Mouse (Mus musculus) liver, embryonic 12.5 days (tissue): ENCODE results near the gene Adra2b. TPM values are rescaled to one million over a fixed set of nuclear protein-coding genes. Genes with fewer than 3 reads are reported as not detected.

Experiments
- ATAC-seq: fragments of 200-750 bp; cut with Nextera tagmentation; 2 replicates; pipeline ENCODE4 v1.8.0; 2017; ENCODE audit warnings: moderate number of reproducible peaks, mild to moderate bottlenecking, moderate library complexity
- H3K27ac ChIP-seq: fragments of 300-500 bp; sonication (generic); 2 replicates; pipeline ENCODE4 v1.5.1; 2016; ENCODE audit warnings: mild to moderate bottlenecking
- H3K27me3 ChIP-seq: fragments of 300-500 bp; sonication (generic); replicated peaks from 2 replicates; pipeline ENCODE4 v1.6.1; 2016; ENCODE audit warnings: mild to moderate bottlenecking, moderate library complexity
- H3K36me3 ChIP-seq: fragments of 300-500 bp; sonication (generic); 2 replicates; pipeline ENCODE4 v1.6.1; 2016; ENCODE audit warnings: mild to moderate bottlenecking, moderate library complexity
- H3K4me1 ChIP-seq: fragments of 300-500 bp; sonication (generic); 2 replicates; pipeline ENCODE4 v1.6.1; 2016
- H3K4me2 ChIP-seq: fragments of 300-500 bp; sonication (generic); 2 replicates; pipeline ENCODE4 v1.6.1; 2016; ENCODE audit warnings: mild to moderate bottlenecking, moderate library complexity
- H3K4me3 ChIP-seq: fragments of 300-500 bp; sonication (generic); 2 replicates; pipeline ENCODE4 v1.5.1; 2016; ENCODE audit warnings: mild to moderate bottlenecking, moderate library complexity
- H3K9ac ChIP-seq: fragments of 300-500 bp; sonication (generic); 2 replicates; pipeline ENCODE4 v1.6.1; 2016; ENCODE audit warnings: mild to moderate bottlenecking, moderate library complexity
- H3K9me3 ChIP-seq: fragments of 300-500 bp; sonication (generic); replicated peaks from 2 replicates; pipeline ENCODE4 v1.6.1; 2016; ENCODE audit warnings: mild to moderate bottlenecking, moderate library complexity
- WGBS: fragments of 180-500 bp; shearing (Covaris S2); methylation state at CpG from one replicate; pipeline ENCODE4 v1.1.7; 2016; ENCODE audit not compliant: insufficient replicate concordance; 5-methylcytosine and 5-hydroxymethylcytosine counted together
- polyA plus RNA-seq: library from polyadenylated mRNA; unstranded; fragments of >200 nt; fragmentation: Nextera tagmentation; extraction: Ambion mirVana; gene quantifications from 2 replicates; pipeline ENCODE4 v1.2.1, GENCODE M21; 2016

Gene Adra2b
- polyA plus RNA-seq, 1 experiment from 2014 or later = 38.3 TPM

DNA sequence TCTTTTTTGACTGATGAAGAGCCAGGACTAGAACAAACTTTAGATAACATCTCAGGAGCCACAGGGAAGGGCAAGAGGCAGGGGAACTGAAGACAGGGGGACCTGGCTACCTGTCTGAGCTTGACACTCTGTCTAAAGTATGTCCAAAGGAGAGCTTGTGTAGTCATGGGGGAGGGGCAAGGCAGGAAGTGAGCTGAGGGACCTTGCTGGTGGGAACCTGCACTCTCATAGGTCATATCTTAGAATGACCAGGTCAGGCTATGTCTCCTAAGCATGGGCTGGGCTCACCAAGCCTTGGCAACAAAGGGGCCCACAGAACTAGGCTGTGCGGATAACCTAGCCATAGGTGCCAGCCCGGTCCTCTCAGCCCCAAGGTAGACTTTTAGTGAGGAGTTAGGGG lies 9.1 kb downstream of the Adra2b start:
- H3K4me3 ChIP-seq = peak overlapping the region; percentile 70; the same call in 1 of the 2 replicates
- peaks cover 100% of the 10 kb centered on the region for H3K4me1 ChIP-seq
- peaks cover 10% of the 10 kb centered on the region; the same call in 1 of the 2 replicates for H3K27me3 ChIP-seq
- no peak for ATAC-seq
- H3K9me3 ChIP-seq = no peaks in the 10 kb centered on the region
- peak overlapping the region; percentile 95 for H3K4me2 ChIP-seq
- H3K27ac ChIP-seq = peak overlapping the region; percentile 97
- H3K36me3 ChIP-seq = peaks cover 21% of the 10 kb centered on the region
- peak overlapping the region; percentile 91 for H3K9ac ChIP-seq
- 52% methylated on average over 2 of the region's 2 CpGs for WGBS

DNA sequence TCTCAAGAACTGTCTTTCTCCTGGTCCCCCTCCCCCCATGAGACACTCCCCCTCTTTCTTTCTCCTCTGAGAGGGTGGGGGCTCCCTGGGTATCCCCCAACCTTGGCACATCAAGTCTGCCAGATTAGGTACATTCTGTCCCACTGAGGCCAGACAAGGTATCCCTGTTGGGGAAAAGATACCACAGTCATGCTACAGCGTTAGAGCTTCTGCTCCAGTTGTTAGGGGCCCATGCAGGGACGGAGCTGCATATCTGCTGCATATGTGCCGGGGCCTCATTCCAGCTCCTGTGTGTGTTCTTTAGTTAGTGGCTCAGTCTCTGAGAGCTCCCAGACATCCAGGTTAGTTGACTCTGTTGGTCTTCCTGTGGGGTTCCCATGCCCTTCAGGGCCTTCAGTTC lies 11.1 kb downstream of the Adra2b start:
- Histone ChIP-seq H3K4me1 (peaks cover 100% of the 10 kb centered on the region), H3K27ac (peak overlapping the region; percentile 97), H3K4me3 (peak overlapping the region; percentile 53), H3K9ac (peak overlapping the region; percentile 91), H3K27me3 (no peaks in the 10 kb centered on the region), H3K36me3 (0 out of 2 replicates have a peak, but pooled peaks cover 4% of the 10 kb centered on the region), H3K9me3 (no peaks in the 10 kb centered on the region), H3K4me2 (peak overlapping the region; percentile 78)
- 26% methylated on average over 3 of the region's 3 CpGs for WGBS
- peak; percentile 44 for ATAC-seq

DNA sequence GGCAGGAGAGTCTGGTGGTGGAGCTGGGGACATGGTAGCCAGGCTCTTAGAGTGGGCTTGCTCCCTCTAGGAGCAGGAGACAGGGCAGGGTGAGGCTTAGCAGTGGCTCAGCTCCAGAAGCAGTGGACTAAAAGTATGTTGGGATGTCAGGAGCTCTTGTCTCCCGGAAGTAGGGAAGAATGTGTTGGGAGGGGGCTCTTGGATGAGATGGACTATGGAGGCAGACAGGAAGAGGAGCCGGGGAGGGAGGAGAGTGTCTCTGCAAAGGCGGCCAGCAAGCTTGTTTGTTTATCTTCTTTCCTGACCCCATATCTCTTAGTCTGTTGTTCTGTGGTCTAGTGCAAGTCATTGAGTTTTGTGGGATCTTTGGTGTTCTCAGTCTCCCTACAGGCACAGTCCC lies 12.1 kb downstream of the Adra2b start:
- Histone ChIP-seq H3K4me3 (peak overlapping the region; percentile 53), H3K9me3 (no peaks in the 10 kb centered on the region), H3K36me3 (0 out of 2 replicates have a peak, but pooled peaks cover 4% of the 10 kb centered on the region), H3K27ac (peak overlapping the region; percentile 97), H3K4me2 (peak overlapping the region; percentile 78), H3K9ac (peak overlapping the region; percentile 91), H3K4me1 (peaks cover 99% of the 10 kb centered on the region), H3K27me3 (no peaks in the 10 kb centered on the region)
- WGBS = 0% methylated on average over 3 of the region's 3 CpGs
- ATAC-seq = no peak

DNA sequence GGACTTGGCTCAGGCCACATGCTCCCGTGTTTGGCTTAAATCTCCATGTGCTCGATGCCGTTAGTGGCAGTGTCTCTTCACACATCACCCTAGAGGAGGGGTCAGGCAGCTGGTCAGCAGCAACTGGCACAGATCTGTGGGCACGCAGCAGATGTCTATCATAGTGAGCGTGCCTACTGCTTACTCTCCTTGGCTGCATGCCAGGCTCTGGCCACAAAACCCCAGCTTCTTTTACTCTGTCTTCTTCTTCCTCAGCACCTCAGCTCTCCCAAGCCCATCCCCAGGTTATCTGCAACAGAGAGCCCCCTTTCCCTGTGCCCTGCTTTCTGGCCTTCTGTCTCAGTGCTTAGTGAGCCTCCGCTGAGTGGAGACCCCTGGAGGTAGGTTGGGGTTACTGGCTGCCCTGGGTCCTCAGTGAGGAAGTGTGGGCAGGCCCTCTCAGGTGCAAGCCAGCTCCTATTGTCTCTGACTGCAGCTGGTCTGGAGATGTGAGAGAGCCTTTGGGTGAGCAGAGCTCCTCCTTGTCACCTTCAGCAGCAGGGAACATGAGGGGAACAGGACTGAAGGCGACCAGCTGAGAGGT lies 12.8 kb downstream of the Adra2b start:
- Histone ChIP-seq H3K9me3 (no peaks in the 10 kb centered on the region), H3K9ac (peak overlapping the region; percentile 91), H3K4me2 (peak overlapping the region; percentile 78), H3K27me3 (no peaks in the 10 kb centered on the region), H3K4me3 (peak overlapping the region; percentile 53), H3K36me3 (no peaks in the 10 kb centered on the region), H3K4me1 (peaks cover 92% of the 10 kb centered on the region), H3K27ac (peak overlapping the region; percentile 97)
- 55% methylated on average over 7 of the region's 7 CpGs for WGBS
- no peak for ATAC-seq

DNA sequence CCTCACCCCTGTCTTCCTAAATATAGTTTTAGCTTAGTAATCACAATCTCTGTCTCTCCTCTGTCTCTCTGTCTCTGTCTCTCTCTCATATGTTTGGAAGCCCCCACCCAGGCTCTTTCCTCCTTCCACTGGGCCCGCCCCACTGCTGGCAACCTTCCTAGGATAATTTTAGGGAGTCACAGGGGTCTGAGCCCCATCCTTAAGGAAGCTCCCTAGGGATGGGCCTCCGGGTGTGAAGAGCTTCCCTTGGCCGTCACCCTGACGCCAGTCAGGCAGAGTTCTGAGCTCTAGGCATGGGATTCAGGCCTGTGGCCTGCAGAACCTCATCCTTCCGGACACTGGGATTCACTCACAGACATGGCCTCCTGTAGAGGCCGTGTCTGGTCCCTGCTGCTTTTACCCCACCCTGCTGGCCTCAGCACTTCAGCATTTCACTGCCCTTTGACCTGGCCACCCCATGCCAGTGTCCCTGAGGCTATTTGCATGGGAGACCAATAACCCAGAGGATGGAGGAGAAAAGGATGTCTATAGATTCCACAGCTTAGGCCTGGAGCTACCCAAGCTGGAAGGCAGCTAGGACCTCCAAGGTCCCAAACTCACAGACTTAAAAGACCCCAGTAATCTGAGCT lies 13.5 kb downstream of the Adra2b start:
- Histone ChIP-seq H3K4me1 (peaks cover 85% of the 10 kb centered on the region), H3K9ac (peak overlapping the region; percentile 91), H3K9me3 (no peaks in the 10 kb centered on the region), H3K4me2 (peak overlapping the region; percentile 78), H3K4me3 (peak overlapping the region; percentile 53), H3K36me3 (no peaks in the 10 kb centered on the region), H3K27ac (peak overlapping the region; percentile 97), H3K27me3 (no peaks in the 10 kb centered on the region)
- no peak for ATAC-seq
- 79% methylated on average over 6 of the region's 6 CpGs for WGBS

DNA sequence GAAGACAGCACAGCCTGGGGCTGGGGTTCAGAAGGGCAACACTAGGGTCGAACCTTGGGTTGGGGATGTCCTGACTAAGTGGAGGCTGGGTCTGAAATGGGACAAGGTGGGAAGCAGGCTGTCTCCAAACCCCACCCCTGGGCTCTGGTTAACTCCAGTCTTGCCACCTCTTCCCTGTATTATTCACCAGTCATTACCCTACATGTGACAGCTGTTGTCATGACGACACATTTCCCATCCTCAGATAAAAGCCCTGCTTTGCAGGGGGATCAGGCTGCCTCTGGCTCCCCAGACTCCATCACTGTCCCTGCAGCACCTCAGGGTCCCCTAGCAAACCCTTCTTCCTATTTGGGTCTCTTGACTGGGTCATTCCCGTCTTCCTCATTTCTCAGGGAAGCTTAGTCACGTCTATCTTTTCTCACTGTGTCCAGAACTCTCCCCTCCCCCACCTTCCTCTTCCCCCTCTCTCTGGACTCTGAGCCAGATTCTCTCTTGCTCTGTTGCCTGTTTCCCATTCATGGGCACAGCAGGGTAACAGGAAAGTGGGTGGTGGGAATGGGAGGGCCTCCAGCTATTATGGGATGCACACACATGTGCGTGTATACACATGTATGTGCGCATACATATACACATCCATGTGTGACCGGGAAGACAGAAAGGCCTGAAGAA lies 15.1 kb downstream of the Adra2b start:
- peaks cover 70% of the 10 kb centered on the region for H3K4me1 ChIP-seq
- 63% methylated on average over 7 of the region's 7 CpGs for WGBS
- no peaks in the 10 kb centered on the region for H3K9me3 ChIP-seq
- peak overlapping the region; percentile 97 for H3K27ac ChIP-seq
- peaks cover 12% of the 10 kb centered on the region; the same call in 1 of the 2 replicates for H3K36me3 ChIP-seq
- no peak overlapping the region for H3K4me3 ChIP-seq
- ATAC-seq = no peak
- H3K9ac ChIP-seq = peak overlapping the region; percentile 29; the same call in 1 of the 2 replicates
- peak overlapping the region; percentile 78 for H3K4me2 ChIP-seq
- H3K27me3 ChIP-seq = no peaks in the 10 kb centered on the region

DNA sequence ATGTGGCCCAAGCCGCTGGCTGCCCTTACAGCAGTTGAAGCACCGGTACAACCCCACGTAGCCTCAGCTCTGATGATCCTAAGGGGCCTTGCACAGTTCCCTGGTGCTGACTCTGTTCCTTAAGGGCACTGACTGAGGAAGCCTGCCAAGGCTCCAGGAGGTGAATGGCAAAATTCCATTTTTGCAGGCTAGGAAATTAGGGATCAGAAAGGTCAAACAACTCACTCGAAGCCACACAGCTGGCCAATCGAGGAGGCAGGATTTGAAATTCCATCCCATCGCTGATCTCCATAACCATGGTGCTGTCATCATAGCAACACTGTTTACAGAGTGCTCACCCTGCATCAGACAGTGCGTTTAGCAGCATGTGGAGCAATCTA lies 15.6 kb downstream of the Adra2b start:
- Histone ChIP-seq H3K4me3 (no peak overlapping the region), H3K27ac (no peak overlapping the region; the same call in 1 of the 2 replicates), H3K4me2 (0 out of 2 replicates have a peak overlapping the region, but pooled peaks have one; percentile 78), H3K4me1 (peaks cover 64% of the 10 kb centered on the region), H3K27me3 (peaks cover under 1% of the 10 kb centered on the region; the same call in 1 of the 2 replicates), H3K36me3 (peaks cover 12% of the 10 kb centered on the region; the same call in 1 of the 2 replicates), H3K9ac (peak overlapping the region; percentile 9; the same call in 1 of the 2 replicates), H3K9me3 (no peaks in the 10 kb centered on the region)
- WGBS = 75% methylated on average over 7 of the region's 7 CpGs
- no peak for ATAC-seq

DNA sequence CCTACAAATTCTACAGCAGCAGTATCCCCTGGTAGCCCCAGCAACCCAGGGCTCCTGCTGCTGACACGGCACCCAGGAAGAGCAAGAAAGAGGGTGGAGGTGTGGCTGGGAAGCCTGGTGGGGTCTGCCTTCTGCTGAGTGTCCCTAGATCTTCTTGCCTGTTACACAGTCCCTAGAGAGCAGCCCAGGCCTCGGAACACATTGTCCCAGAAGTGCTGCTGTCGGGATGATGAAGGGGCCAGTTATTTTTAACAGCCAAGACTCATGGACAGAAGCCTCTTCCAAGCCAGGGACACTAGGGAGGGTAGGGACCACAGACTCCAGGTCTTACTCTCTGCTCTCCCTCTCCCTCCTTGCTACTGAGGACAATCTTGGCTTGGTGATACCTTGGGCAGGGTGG lies 16.2 kb downstream of the Adra2b start:
- H3K27me3 ChIP-seq = peaks cover 4% of the 10 kb centered on the region; the same call in 1 of the 2 replicates
- H3K9ac ChIP-seq = no peak overlapping the region; the same call in 1 of the 2 replicates
- peaks cover 58% of the 10 kb centered on the region for H3K4me1 ChIP-seq
- no peak overlapping the region; the same call in 1 of the 2 replicates for H3K27ac ChIP-seq
- no peaks in the 10 kb centered on the region for H3K9me3 ChIP-seq
- ATAC-seq = no peak
- 84% methylated on average over 3 of the region's 3 CpGs for WGBS
- H3K4me3 ChIP-seq = no peak overlapping the region
- H3K4me2 ChIP-seq = no peak overlapping the region
- H3K36me3 ChIP-seq = peaks cover 12% of the 10 kb centered on the region; the same call in 1 of the 2 replicates

DNA sequence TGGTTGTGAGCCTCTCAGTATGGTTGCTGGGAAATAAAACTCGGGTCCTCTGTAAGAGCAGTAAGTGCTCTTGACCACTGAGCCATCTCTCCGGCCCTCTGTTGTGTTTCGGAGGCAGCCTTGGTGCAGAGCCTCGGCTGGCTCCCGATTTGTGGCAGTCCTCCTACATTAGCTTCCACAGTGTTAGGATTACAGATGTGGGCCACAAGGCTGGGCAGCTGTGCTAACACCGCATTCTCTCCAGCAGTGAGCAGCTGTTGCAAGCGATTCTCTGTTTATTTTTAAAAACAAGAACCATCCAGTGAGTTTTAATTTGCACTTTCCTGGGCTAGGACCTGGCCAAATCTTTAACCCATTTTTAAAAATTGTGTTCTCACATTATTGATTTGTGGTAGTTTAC lies 20.9 kb downstream of the Adra2b start:
- ATAC-seq = no peak
- H3K4me1 ChIP-seq = peaks cover 21% of the 10 kb centered on the region
- no peaks in the 10 kb centered on the region for H3K9me3 ChIP-seq
- H3K36me3 ChIP-seq = peaks cover 12% of the 10 kb centered on the region; the same call in 1 of the 2 replicates
- no peak overlapping the region for H3K4me3 ChIP-seq
- H3K4me2 ChIP-seq = no peak overlapping the region
- peaks cover 4% of the 10 kb centered on the region for H3K27me3 ChIP-seq
- no peak overlapping the region for H3K9ac ChIP-seq
- WGBS = 74% methylated on average over 7 of the region's 7 CpGs
- H3K27ac ChIP-seq = no peak overlapping the region

DNA sequence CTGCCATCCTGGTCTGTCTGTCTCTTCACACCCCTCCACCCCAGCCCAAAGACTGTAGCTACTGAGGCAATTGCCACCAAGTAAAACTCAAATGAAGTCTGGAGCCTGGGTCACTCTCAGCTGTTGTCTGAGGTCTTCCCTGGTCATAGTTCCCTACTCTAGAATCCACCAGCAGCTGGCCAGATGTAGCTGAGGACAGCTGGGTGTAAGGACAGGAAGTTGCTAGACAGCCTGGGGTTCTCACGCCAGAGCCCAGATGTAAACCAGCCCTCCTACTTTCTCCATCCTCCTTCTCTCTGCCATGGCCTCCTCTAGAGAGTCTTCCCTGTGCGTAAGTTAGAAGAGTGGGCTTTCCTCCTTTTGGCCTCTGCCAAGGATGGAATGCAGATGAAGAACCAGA lies 24.5 kb downstream of the Adra2b start:
- H3K9ac ChIP-seq = no peak overlapping the region
- H3K4me2 ChIP-seq = no peak overlapping the region
- no peaks in the 10 kb centered on the region for H3K9me3 ChIP-seq
- H3K27ac ChIP-seq = no peak overlapping the region
- ATAC-seq = no peak
- WGBS = 55% methylated on average over 2 of the region's 2 CpGs
- peaks cover 6% of the 10 kb centered on the region; the same call in 1 of the 2 replicates for H3K36me3 ChIP-seq
- H3K4me3 ChIP-seq = no peak overlapping the region
- H3K27me3 ChIP-seq = peaks cover 4% of the 10 kb centered on the region
- H3K4me1 ChIP-seq = peaks cover 14% of the 10 kb centered on the region

DNA sequence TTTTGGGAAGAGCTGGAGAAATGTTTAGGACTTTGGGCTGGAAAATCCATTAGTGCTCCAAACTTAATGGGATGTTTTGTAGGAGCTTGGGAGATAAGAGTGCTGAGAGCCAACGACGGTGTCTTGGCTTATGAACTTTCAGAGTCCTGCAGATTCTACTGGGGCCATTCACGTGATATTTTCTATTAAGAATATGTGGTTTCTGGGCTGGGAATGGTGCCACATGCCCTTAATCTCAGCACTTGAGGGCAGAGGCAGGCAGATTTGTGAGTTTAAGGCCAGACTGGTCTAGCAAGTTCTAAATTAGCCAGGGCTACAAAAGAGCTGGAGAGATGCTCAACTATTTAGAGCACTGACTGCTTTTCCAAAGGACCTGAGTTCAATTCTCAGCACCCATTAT lies 27.3 kb downstream of the Adra2b start:
- Histone ChIP-seq H3K4me1 (peaks cover 13% of the 10 kb centered on the region), H3K4me2 (no peak overlapping the region), H3K9ac (no peak overlapping the region), H3K27me3 (no peaks in the 10 kb centered on the region; the same call in none of the 2 replicates), H3K4me3 (no peak overlapping the region), H3K9me3 (no peaks in the 10 kb centered on the region), H3K27ac (no peak overlapping the region), H3K36me3 (no peaks in the 10 kb centered on the region)
- WGBS = 60% methylated on average over 3 of the region's 3 CpGs
- no peak for ATAC-seq

DNA sequence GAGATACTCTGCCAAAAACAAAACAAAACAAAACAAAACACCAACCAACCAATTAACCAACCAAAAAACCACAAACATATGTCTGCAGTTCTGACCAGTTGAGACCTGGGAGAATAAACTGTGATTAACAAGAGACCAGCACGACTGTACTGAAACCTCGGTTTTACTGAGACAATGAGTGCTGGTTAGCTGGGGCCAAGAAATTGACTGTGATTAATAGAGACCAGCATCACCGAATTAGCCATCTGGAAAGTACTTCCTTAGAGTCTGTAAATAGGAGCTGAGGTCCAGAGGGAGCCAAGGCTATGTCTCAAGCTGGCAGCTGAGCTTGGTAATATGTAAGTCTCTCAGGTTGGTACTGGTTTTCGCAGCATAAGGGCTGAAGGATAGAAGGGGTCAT lies 27.8 kb downstream of the Adra2b start:
- Histone ChIP-seq H3K4me3 (no peak overlapping the region), H3K4me1 (peaks cover 8% of the 10 kb centered on the region), H3K4me2 (no peak overlapping the region), H3K36me3 (no peaks in the 10 kb centered on the region), H3K9ac (no peak overlapping the region), H3K27me3 (no peaks in the 10 kb centered on the region; the same call in none of the 2 replicates), H3K27ac (no peak overlapping the region), H3K9me3 (no peaks in the 10 kb centered on the region)
- ATAC-seq = no peak
- 64% methylated on average over 4 of the region's 4 CpGs for WGBS
